Mouse (Mus musculus): ENCODE results near the gene Atp10b. TPM values are rescaled to one million over a fixed set of nuclear protein-coding genes. Genes with fewer than 3 reads are reported as not detected.

Atp10b gene
- total and polyA plus RNA-seq, 2 experiments from 2014 or later, result 2.7 TPM; not detected in 1

- no peak for DNase-seq (ENCODE audit: low spot score)
Measured at GRCm38 (mm10) chr11:43230231-43230630, 80.6 kb downstream of the Atp10b start.

GRCm38 (mm10) chr11:43232073-43232472 is 82.4 kb downstream of the Atp10b start:
- Histone ChIP-seq H3K4me2 (ENCODE audit: low read depth, low read length) (no peak overlapping the region), H3K4me1 (ENCODE audit: control insufficient read depth, insufficient read depth) (no peaks in the 10 kb centered on the region), H3K4me3 (ENCODE audit: low read depth, low read length) (no peak overlapping the region), H3K9ac (replicated peaks; ENCODE audit: low read depth, low read length) (no peak overlapping the region), H3K9me3 (replicated peaks; ENCODE audit: control insufficient read depth, low read length) (no peaks in the 10 kb centered on the region), H3K36me3 (replicated peaks; ENCODE audit: control insufficient read depth, insufficient read depth, low read length) (no peaks in the 10 kb centered on the region), H3K27me3 (ENCODE audit: control insufficient read depth, insufficient read depth, low read length) (no peaks in the 10 kb centered on the region), H3K27ac (ENCODE audit: low read depth) (no peak overlapping the region)
- DNase-seq (ENCODE audit: low spot score) (no peak), ATAC-seq (ENCODE audit: insufficient read depth, low read depth) (no peak)
- TF ChIP-seq EP300 (IDR thresholded peaks at IDR 0.05; ENCODE audit: low read depth) (no peak), CTCF (IDR thresholded peaks at IDR 0.05; ENCODE audit: low read depth) (no peak)
- WGBS, result 70% methylated on average over 7 of the region's 7 CpGs

More at GRCm38 (mm10) chr11:43230231-43230630, 80.6 kb downstream of the Atp10b start:
- ATAC-seq (ENCODE audit: insufficient read depth, low read depth), result no peak
- no peak overlapping the region for H3K9ac ChIP-seq (replicated peaks; ENCODE audit: low read depth, low read length)
- H3K4me2 ChIP-seq (ENCODE audit: low read depth, low read length), result no peak overlapping the region
- H3K27ac ChIP-seq (ENCODE audit: low read depth), result no peak overlapping the region
- no peak overlapping the region for H3K4me3 ChIP-seq (ENCODE audit: low read depth, low read length)
- H3K9me3 ChIP-seq (replicated peaks; ENCODE audit: control insufficient read depth, low read length), result no peaks in the 10 kb centered on the region
- TF ChIP-seq CTCF (IDR thresholded peaks at IDR 0.05; ENCODE audit: low read depth) (no peak), EP300 (IDR thresholded peaks at IDR 0.05; ENCODE audit: low read depth) (no peak)
- 92% methylated on average over 6 of the region's 6 CpGs for WGBS
- H3K27me3 ChIP-seq (ENCODE audit: control insufficient read depth, insufficient read depth, low read length), result no peaks in the 10 kb centered on the region
- no peaks in the 10 kb centered on the region for H3K4me1 ChIP-seq (ENCODE audit: control insufficient read depth, insufficient read depth)
- no peaks in the 10 kb centered on the region for H3K36me3 ChIP-seq (replicated peaks; ENCODE audit: control insufficient read depth, insufficient read depth, low read length)

- H3K4me1 ChIP-seq (ENCODE audit: control insufficient read depth, insufficient read depth), result no peaks in the 10 kb centered on the region
- H3K36me3 ChIP-seq (replicated peaks; ENCODE audit: control insufficient read depth, insufficient read depth, low read length), result no peaks in the 10 kb centered on the region
- no peak overlapping the region for H3K27ac ChIP-seq (ENCODE audit: low read depth)
- ATAC-seq (ENCODE audit: insufficient read depth, low read depth), result no peak
- H3K27me3 ChIP-seq (ENCODE audit: control insufficient read depth, insufficient read depth, low read length), result no peaks in the 10 kb centered on the region
- H3K9ac ChIP-seq (replicated peaks; ENCODE audit: low read depth, low read length), result no peak overlapping the region
- H3K4me2 ChIP-seq (ENCODE audit: low read depth, low read length), result no peak overlapping the region
- TF ChIP-seq CTCF (IDR thresholded peaks at IDR 0.05; ENCODE audit: low read depth) (no peak), EP300 (IDR thresholded peaks at IDR 0.05; ENCODE audit: low read depth) (no peak)
- DNase-seq (ENCODE audit: low spot score), result no peak
- H3K9me3 ChIP-seq (replicated peaks; ENCODE audit: control insufficient read depth, low read length), result no peaks in the 10 kb centered on the region
- 78% methylated on average over 8 of the region's 8 CpGs for WGBS
- no peak overlapping the region for H3K4me3 ChIP-seq (ENCODE audit: low read depth, low read length)
Measured at GRCm38 (mm10) chr11:43236360-43237039, 86.8 kb downstream of the Atp10b start.

- Histone ChIP-seq H3K4me3 (ENCODE audit: low read depth, low read length) (no peak overlapping the region), H3K27me3 (ENCODE audit: control insufficient read depth, insufficient read depth, low read length) (no peaks in the 10 kb centered on the region), H3K27ac (ENCODE audit: low read depth) (no peak overlapping the region), H3K4me1 (ENCODE audit: control insufficient read depth, insufficient read depth) (no peaks in the 10 kb centered on the region), H3K4me2 (ENCODE audit: low read depth, low read length) (no peak overlapping the region), H3K9ac (replicated peaks; ENCODE audit: low read depth, low read length) (no peak overlapping the region), H3K36me3 (replicated peaks; ENCODE audit: control insufficient read depth, insufficient read depth, low read length) (no peaks in the 10 kb centered on the region), H3K9me3 (replicated peaks; ENCODE audit: control insufficient read depth, low read length) (no peaks in the 10 kb centered on the region)
- WGBS, result 92% methylated on average over 8 of the region's 8 CpGs
- DNase-seq (ENCODE audit: low spot score) (no peak), ATAC-seq (ENCODE audit: insufficient read depth, low read depth) (no peak)
- TF ChIP-seq CTCF (IDR thresholded peaks at IDR 0.05; ENCODE audit: low read depth) (no peak), EP300 (IDR thresholded peaks at IDR 0.05; ENCODE audit: low read depth) (no peak)
Measured at GRCm38 (mm10) chr11:43239804-43240203, 90.1 kb downstream of the Atp10b start.

- Histone ChIP-seq H3K27ac (ENCODE audit: low read depth) (no peak overlapping the region), H3K36me3 (replicated peaks; ENCODE audit: control insufficient read depth, insufficient read depth, low read length) (no peaks in the 10 kb centered on the region), H3K4me2 (ENCODE audit: low read depth, low read length) (no peak overlapping the region), H3K9ac (replicated peaks; ENCODE audit: low read depth, low read length) (no peak overlapping the region), H3K4me1 (ENCODE audit: control insufficient read depth, insufficient read depth) (no peaks in the 10 kb centered on the region; the same call in 1 of the 2 replicates), H3K27me3 (ENCODE audit: control insufficient read depth, insufficient read depth, low read length) (no peaks in the 10 kb centered on the region), H3K9me3 (replicated peaks; ENCODE audit: control insufficient read depth, low read length) (no peaks in the 10 kb centered on the region), H3K4me3 (ENCODE audit: low read depth, low read length) (no peak overlapping the region)
- no peak for TF ChIP-seq CTCF (IDR thresholded peaks at IDR 0.05; ENCODE audit: low read depth)
- TF ChIP-seq EP300 (IDR thresholded peaks at IDR 0.05; ENCODE audit: low read depth), result no peak
- DNase-seq (ENCODE audit: low spot score) (no peak), ATAC-seq (ENCODE audit: insufficient read depth, low read depth) (no peak)
- 42% methylated on average over 6 of the region's 6 CpGs for WGBS
Measured at GRCm38 (mm10) chr11:43253034-43253433, 103.4 kb downstream of the Atp10b start.

- no peaks in the 10 kb centered on the region for H3K9me3 ChIP-seq (replicated peaks; ENCODE audit: control insufficient read depth, low read length)
- H3K27me3 ChIP-seq (ENCODE audit: control insufficient read depth, insufficient read depth, low read length), result no peaks in the 10 kb centered on the region
- DNase-seq (ENCODE audit: low spot score) (no peak), ATAC-seq (ENCODE audit: insufficient read depth, low read depth) (no peak)
- no peaks in the 10 kb centered on the region for H3K36me3 ChIP-seq (replicated peaks; ENCODE audit: control insufficient read depth, insufficient read depth, low read length)
- no peak overlapping the region for H3K4me3 ChIP-seq (ENCODE audit: low read depth, low read length)
- 76% methylated on average over 4 of the region's 4 CpGs for WGBS
- TF ChIP-seq EP300 (IDR thresholded peaks at IDR 0.05; ENCODE audit: low read depth) (no peak), CTCF (IDR thresholded peaks at IDR 0.05; ENCODE audit: low read depth) (no peak)
- H3K9ac ChIP-seq (replicated peaks; ENCODE audit: low read depth, low read length), result no peak overlapping the region
- no peaks in the 10 kb centered on the region; the same call in 1 of the 2 replicates for H3K4me1 ChIP-seq (ENCODE audit: control insufficient read depth, insufficient read depth)
- no peak overlapping the region for H3K4me2 ChIP-seq (ENCODE audit: low read depth, low read length)
- no peak overlapping the region for H3K27ac ChIP-seq (ENCODE audit: low read depth)
Measured at GRCm38 (mm10) chr11:43255262-43255661, 105.6 kb downstream of the Atp10b start.
